Mouse (Mus musculus) stomach, postnatal 0 days (tissue): ENCODE measurements around the gene Wdr54.

Experiments
- CTCF ChIP-seq: IDR thresholded peaks from 2 replicates; pipeline ENCODE4 v1.5.1; 2016; ENCODE audit warnings: antibody characterized with exemption, low read depth, mild to moderate bottlenecking, moderate library complexity
- EP300 ChIP-seq: optimal IDR thresholded peaks from 2 replicates; pipeline ENCODE3; 2016; ENCODE audit warnings: antibody characterized with exemption

DNA sequence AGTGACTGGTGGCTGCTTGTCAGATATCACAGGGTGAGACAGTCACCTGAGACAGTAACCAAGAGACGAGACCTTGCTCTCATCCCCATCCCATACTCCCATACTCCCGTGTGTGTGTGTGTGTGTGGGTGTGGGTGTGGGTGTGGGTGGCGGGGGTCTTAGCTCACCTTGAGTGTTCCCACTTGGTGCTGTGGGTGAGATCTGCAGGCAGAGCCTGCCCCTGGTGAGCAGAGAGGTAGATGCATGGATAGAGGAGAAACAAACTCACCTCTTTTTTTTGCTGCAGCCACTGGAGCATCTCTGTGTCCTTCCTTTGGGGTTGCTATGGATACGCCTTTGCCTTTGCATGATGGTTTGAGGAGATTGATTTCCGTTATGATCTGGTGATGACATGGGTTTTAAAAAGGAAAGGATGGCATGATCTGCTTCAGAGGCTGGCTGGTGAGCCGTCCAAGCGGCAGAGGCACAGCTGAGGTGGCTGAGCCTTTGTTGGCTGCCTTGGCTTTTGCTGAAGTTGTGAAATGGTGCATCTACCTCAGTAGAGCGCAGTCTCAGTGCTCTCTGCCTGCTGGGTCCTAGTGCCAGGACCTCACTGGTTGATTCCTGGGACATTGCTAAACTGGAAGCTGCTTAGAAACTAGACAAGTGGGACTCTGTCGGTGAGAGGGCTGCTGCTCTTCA is 16.2 kb upstream of the Wdr54 start:
- no peak for TF ChIP-seq CTCF
- TF ChIP-seq EP300: no peak
